Mouse (Mus musculus) ES-E14 (cell line): ENCODE results near the gene 1700067K01Rik. TPM values are rescaled to one million over a fixed set of nuclear protein-coding genes. Genes with fewer than 3 reads are reported as not detected.
"Not testable (repeated sequence)": the region's sequence is repeated elsewhere in the genome, so short reads cannot be mapped to it uniquely, and the experiment has no call there.

Experiments
- DNase-seq: peaks from one replicate; pipeline ENCODE4 v3.0.0-alpha.2; 2013; ENCODE audit warnings: low read depth, low spot score
- H3K27ac ChIP-seq: 2 replicates; pipeline ENCODE4 v1.5.1; 2012; ENCODE audit warnings: low read depth, mild to moderate bottlenecking, low read length, moderate library complexity, mixed read lengths; ENCODE audit not compliant: poor library complexity, insufficient read depth, severe bottlenecking
- H3K36me3 ChIP-seq: 2 replicates; pipeline ENCODE4 v1.6.1; 2012; ENCODE audit warnings: mild to moderate bottlenecking, low read length, moderate library complexity, mixed read lengths; ENCODE audit not compliant: control insufficient read depth, poor library complexity, insufficient read depth, severe bottlenecking
- H3K4me1 ChIP-seq, 2 experiments: fragments of 150-350 bp in 1 of 2; sonication (generic) in 1 of 2; 2 replicates each; pipeline ENCODE4 v1.6.1; 2012; ENCODE audit warnings: low read length in 2 of 2, mild to moderate bottlenecking in 1 of 2, mixed read lengths in 1 of 2; ENCODE audit not compliant: control insufficient read depth in 2 of 2, insufficient read depth in 2 of 2, poor library complexity in 1 of 2
- H3K4me3 ChIP-seq, 2 experiments: fragments of 150-350 bp in 1 of 2; sonication (generic) in 1 of 2; 2 replicates each; pipeline ENCODE4 v1.5.1; 2012; ENCODE audit warnings: low read length in 2 of 2, low read depth in 1 of 2, mild to moderate bottlenecking in 1 of 2, mixed read lengths in 1 of 2; ENCODE audit not compliant: insufficient read depth in 1 of 2, poor library complexity in 1 of 2, severe bottlenecking in 1 of 2
- H3K9ac ChIP-seq: 2 replicates; pipeline ENCODE4 v1.6.1; 2012; ENCODE audit warnings: low read depth, mild to moderate bottlenecking, low read length, mixed read lengths; ENCODE audit not compliant: poor library complexity, insufficient read depth, severe bottlenecking
- H3K9me3 ChIP-seq: fragments of 150-350 bp; sonication (generic); 2 replicates; pipeline ENCODE4 v1.6.1; 2012; ENCODE audit warnings: low read depth, mild to moderate bottlenecking, low read length; ENCODE audit not compliant: control insufficient read depth, insufficient read depth
- CHD2 ChIP-seq: IDR thresholded peaks from 2 replicates; pipeline ENCODE4 v1.6.1; 2014; ENCODE audit warnings: mild to moderate bottlenecking, low read depth, low read length, inconsistent platforms
- HCFC1 ChIP-seq: IDR thresholded peaks from 2 replicates; pipeline ENCODE4 v1.6.1; 2012; ENCODE audit warnings: low read length, inconsistent platforms, borderline replicate concordance; ENCODE audit not compliant: insufficient read depth
- MAFK ChIP-seq: IDR thresholded peaks from 2 replicates; pipeline ENCODE4 v1.6.1; 2014; ENCODE audit warnings: mild to moderate bottlenecking, low read depth, low read length, inconsistent platforms; ENCODE audit not compliant: insufficient read depth
- ZC3H11A ChIP-seq: IDR thresholded peaks from 2 replicates; pipeline ENCODE4 v1.6.1; 2012; ENCODE audit warnings: low read depth, mild to moderate bottlenecking, inconsistent platforms, low read length, borderline replicate concordance
- ZNF384 ChIP-seq: IDR thresholded peaks from 2 replicates; pipeline ENCODE4 v1.6.1; 2012; ENCODE audit warnings: low read depth, low read length, inconsistent platforms
- in situ Hi-C, 2 experiments: fragments of 600-800 bp; cut with MboI; formaldehyde crosslinking; loops; one replicate each; pipeline ENCODE4 v1.15.1; 2025; ENCODE audit warnings: low sequenced_read_pairs in 2 of 2, inconsistent platforms in 1 of 2; ENCODE audit not compliant: unreplicated experiment in 2 of 2
- total RNA-seq: library from RNA; depleted of rRNA; stranded (reverse); fragments of 300-350 nt; gene quantifications from 2 replicates; pipeline ENCODE4 v1.2.3, GENCODE M21; 2012

The 1700067K01Rik gene
- total RNA-seq, 1 experiment, result 1.2 TPM

DNA sequence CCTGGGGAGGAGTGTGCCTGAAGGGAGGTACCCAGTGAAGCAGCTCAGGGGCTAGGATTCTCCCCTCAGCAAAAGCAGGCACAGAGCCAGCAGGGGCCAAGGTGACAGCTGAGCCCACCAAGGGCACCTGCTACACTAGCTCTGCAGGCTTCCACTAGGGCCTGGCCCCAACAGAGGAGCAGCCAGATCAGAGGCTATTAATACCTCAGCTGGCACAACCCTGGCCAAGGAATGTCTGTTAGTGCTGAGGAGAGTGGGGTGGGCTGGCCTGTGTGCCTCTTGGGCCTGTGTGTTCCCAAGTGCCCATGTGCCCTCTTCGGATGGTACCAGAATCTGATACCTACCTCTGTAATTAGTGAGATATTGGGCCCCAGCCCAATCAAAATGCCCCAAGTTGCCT lies 21.1 kb upstream of the 1700067K01Rik start:
- in situ Hi-C loops, result no loop called here
- no peaks in the 10 kb centered on the region; a peak in 1 of 4 replicates for H3K4me1 ChIP-seq
- H3K4me3 ChIP-seq, result no peak overlapping the region
- no peak for DNase-seq
- H3K9me3 ChIP-seq, result no peaks in the 10 kb centered on the region
- peaks cover 10% of the 10 kb centered on the region; the same call in 1 of the 2 replicates for H3K36me3 ChIP-seq
- no peak overlapping the region for H3K27ac ChIP-seq
- H3K9ac ChIP-seq, result no peak overlapping the region
- TF ChIP-seq CHD2, result no peak
- no peak for TF ChIP-seq ZNF384
- TF ChIP-seq HCFC1, result no peak
- TF ChIP-seq ZC3H11A, result no peak
- TF ChIP-seq MAFK, result no peak

DNA sequence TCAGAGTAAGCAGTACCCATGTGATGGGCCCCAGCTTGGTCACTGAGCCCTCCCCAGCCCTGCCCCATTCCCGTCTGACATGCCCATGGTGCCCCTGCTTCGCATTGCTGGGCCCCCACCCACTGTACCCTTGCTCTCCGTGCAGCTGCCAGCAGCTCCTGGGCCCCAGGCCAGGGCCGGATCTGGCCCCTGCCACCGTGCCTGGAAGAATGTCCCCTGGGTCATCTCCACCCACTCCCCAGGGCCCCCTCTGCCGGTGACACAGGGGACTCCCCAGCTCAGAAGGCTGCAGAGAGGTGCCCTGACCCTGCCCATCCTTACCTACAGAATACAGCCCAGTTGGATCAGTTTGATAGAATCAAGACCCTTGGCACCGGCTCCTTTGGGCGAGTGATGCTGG lies 20.5 kb upstream of the 1700067K01Rik start:
- no peaks in the 10 kb centered on the region; a peak in 1 of 4 replicates for H3K4me1 ChIP-seq
- no peak for DNase-seq
- in situ Hi-C loops, result no loop called here

DNA sequence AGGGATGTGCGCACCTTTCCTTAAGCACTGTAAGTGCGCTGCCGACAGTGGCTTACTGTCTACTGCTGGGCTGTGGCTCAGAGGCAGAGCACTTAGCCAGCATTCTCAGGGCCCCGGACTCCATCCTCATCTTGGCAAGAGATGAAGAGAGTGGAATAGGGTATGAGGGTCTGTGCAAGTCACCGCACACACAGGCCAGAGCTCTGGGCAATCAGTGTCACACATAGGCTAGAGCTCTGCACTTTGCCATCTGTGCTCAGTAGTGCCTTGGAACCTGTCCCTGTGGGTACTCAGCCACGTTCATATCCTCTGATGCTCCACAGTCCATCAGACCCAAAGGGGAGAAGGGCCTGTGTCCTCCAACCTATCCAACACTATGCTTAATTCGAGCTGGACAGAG lies 19.8 kb upstream of the 1700067K01Rik start:
- H3K4me1 ChIP-seq, result no peaks in the 10 kb centered on the region; a peak in 1 of 4 replicates
- peaks cover 11% of the 10 kb centered on the region; the same call in 1 of the 2 replicates for H3K36me3 ChIP-seq
- H3K27ac ChIP-seq, result no peak overlapping the region
- TF ChIP-seq ZNF384 (no peak), CHD2 (no peak), MAFK (no peak), ZC3H11A (no peak), HCFC1 (no peak)
- in situ Hi-C loops, result no loop called here
- no peak overlapping the region for H3K9ac ChIP-seq
- H3K4me3 ChIP-seq, result no peak overlapping the region
- no peaks in the 10 kb centered on the region for H3K9me3 ChIP-seq
- DNase-seq, result no peak

More for the DNA sequence above, 20.5 kb upstream of the 1700067K01Rik start:
- Histone ChIP-seq H3K9me3 (no peaks in the 10 kb centered on the region), H3K36me3 (peaks cover 10% of the 10 kb centered on the region; the same call in 1 of the 2 replicates), H3K27ac (no peak overlapping the region), H3K9ac (no peak overlapping the region), H3K4me3 (no peak overlapping the region)
- TF ChIP-seq CHD2, result no peak
- no peak for TF ChIP-seq HCFC1
- no peak for TF ChIP-seq ZNF384
- no peak for TF ChIP-seq ZC3H11A
- no peak for TF ChIP-seq MAFK

DNA sequence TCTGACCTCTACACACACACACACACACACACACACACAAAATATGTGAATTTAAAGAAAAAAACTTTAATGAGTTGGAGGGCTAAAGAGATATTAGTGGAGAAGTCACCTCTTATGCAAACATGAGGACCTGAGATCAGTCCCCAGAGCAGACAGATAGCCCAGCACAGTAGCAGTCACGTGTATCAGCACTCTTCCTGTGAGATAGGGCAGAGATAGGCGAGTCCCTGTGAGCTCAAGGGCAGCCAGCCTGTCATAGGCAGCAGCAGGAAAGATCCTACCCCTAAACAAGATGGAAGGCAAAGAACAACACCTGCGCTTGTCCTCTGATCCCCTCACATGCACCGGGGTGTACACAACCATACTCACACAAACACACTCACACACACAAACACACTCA lies 18.9 kb upstream of the 1700067K01Rik start:
- Histone ChIP-seq H3K27ac (no peak overlapping the region), H3K9me3 (no peaks in the 10 kb centered on the region), H3K9ac (no peak overlapping the region), H3K4me3 (no peak overlapping the region), H3K4me1 (no peaks in the 10 kb centered on the region; a peak in 1 of 4 replicates), H3K36me3 (peaks cover 17% of the 10 kb centered on the region; the same call in 1 of the 2 replicates)
- DNase-seq, result no peak
- in situ Hi-C loops, result no loop called here
- TF ChIP-seq ZC3H11A, result no peak
- TF ChIP-seq ZNF384, result no peak
- no peak for TF ChIP-seq HCFC1
- TF ChIP-seq MAFK, result no peak
- no peak for TF ChIP-seq CHD2

DNA sequence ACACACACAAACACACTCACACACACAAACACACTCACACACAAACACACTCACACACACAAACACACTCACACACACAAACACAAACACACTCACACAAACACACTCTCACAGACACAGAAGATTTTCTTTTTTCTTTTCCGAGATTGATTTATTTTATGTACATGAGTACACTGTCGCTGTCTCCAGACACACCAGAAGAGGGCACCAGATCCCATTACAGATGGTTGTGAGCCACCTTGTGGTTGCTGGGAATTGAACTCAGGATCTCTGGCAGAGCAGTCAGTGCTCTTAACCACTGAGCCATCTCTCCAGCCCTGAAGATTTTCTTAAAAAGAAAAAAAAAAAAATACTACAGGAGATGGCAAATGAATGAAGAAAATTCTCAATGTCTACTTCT lies 18.1 kb upstream of the 1700067K01Rik start:
- H3K9me3 ChIP-seq, H3K4me1 ChIP-seq, DNase-seq, H3K27ac ChIP-seq, H3K9ac ChIP-seq, in situ Hi-C loops, H3K4me3 ChIP-seq: not testable (repeated sequence)
- H3K36me3 ChIP-seq, result peaks cover 17% of the 10 kb centered on the region; the same call in 1 of the 2 replicates
